Mouse (Mus musculus) common myeloid progenitor, adult 5-6 weeks (primary cell): ENCODE measurements around the gene Siglec1. TPM values are rescaled to one million over a fixed set of nuclear protein-coding genes. Genes with fewer than 3 reads are reported as not detected.
"Not testable (repeated sequence)": the region's sequence is repeated elsewhere in the genome, so short reads cannot be mapped to it uniquely, and the experiment has no call there.

Experiments used
- ATAC-seq: replicated peaks from 2 replicates; pipeline ENCODE4 v1.8.0; 2016; ENCODE audit warnings: low read depth, mild to moderate bottlenecking, moderate TSS enrichment, inconsistent platforms; ENCODE audit not compliant: poor library complexity, severe bottlenecking
- total RNA-seq: library from RNA; stranded (forward); fragments of 200-1000, 187-1606 nt; gene quantifications from 2 replicates; pipeline ENCODE4 v1.2.3, GENCODE M21; 2017

Siglec1 gene
- total RNA-seq = under 0.01 TPM in 1 of 2 replicates, not detected in the other

DNA sequence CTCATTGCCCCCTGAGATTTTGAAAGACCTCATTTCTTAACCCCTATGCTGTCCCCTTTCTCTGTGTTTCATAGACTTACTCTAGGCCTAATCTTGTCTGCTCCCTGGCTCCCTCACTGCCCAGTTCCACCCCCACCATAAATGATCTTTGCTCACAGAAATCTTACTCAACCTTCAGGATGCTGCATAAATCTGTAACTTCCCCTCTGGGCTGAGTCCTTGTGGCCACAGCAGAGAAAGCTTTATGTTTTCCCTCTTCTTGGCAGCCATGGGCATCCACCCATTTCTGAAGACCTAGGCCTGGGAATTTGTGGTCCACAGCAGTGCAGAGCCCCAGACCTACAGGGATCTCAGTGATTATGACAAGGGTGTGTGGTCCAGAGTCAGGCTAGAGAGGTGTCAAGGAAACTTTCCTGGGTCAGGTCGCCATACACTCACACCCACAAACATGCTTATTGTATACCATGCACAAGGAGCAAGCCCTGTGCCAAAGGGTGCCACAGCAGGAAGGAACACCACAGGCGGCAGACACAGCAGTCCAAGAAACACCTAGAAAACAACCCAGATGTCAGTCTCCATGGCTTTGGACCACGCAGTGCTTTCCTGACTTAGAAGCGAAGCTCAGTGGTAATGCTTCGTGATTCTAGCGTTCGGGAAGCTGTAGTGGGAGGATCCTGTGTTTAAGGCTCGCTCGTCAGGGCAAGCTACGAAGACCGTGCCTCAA, at the start of gene Siglec1:
Gene Siglec1 (minus strand): TSS at position 99 of the 724 bp plus-strand sequence.
- 0 out of 2 replicates have a peak, but pooled peaks have one; percentile 18 for ATAC-seq

GRCm38 (mm10) chr2:131135521-131136139, 49.1 kb upstream of the Siglec1 start:
- peak; percentile 92 for ATAC-seq

DNA sequence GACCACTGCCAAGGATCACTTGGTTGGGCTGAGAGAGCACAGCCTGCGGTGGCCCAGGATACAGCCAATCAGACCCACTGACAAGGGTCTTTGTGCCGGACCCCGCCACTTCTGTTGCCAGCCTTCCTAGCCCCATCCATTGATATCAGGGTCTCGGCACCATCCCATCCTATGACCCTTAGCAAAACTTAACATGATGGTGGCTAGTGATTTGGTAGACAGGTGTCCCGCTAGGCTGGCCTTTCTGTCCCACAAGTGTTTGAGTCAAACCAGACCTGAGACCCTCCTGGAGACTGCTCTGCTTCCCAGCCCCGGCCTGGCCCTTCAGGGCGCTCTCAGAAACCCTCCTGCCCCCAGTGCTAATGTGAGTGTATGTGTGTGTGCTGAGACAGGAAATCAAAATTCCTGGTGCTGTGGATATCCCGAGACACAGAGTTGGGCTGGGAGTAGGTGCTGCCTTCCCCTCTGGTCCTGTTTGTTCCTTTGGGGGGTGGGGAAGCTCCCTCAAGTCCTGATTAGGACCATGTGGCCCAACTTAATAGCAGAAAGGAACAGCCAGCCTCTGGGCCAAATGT, 48.3 kb upstream of the Siglec1 start:
- ATAC-seq = no peak

- ATAC-seq = no peak
Observed at GRCm38 (mm10) chr2:131134381-131134780, 47.8 kb upstream of the Siglec1 start.

- no peak for ATAC-seq
Observed at GRCm38 (mm10) chr2:131132930-131133547, 46.5 kb upstream of the Siglec1 start, which contains the start of gene Gm11037. TSS of gene Gm11037 (plus strand) at chr2:131133497.

DNA sequence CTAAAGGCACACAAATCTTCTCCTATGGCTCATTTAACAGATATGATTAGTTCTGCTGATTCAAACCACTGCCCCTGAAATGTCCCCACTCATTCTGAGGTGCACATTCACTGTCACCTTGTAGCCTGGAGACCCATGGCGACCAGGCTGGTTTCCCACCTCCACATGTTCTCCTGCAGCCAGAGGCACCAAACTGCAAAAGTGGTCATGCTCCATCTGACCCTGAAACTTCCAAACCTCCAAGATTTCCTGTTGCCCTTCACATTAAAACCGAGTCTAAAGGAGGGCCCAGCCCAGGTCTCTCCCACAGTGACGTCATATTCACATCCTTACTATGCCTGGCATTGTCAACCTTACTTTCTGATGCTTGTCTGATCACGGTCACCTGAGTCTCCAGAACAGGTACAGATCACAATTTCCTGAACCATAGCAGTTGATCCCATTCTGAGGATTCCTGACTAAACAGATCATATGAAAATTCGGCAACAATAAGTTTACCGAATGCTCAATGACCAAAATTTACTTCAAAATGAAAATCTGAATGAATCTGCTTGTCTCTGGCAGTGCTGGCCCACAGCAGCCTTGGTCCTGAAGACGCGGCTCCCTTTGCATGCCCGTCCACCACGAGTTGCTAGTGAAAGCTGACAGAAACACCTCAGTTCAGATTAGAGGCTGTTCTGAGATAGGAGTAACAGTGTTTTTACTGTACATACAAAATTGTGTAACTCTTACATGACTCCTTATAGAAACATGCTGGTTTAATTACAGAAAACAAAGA, 45.7 kb upstream of the Siglec1 start:
- ATAC-seq = no peak

DNA sequence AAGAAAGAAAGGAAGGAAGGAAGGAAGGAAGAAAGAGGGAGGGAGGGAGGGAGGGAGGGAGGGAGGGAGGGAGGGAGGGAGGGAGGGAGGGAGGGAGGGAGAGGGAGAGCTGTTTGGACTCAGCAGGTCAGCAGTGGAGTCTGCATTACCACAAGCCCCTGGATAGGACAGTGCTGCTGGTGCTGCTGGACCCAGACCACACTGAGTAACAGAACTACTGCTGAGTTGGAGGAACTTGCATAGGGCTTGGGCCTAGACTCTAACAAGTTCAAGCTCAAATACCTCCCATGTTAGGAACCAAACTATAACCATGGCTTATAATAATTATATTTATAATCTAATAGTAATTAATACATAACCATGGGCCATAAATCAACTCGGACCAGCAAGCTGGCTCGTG, 44.3 kb upstream of the Siglec1 start:
- no peak for ATAC-seq

DNA sequence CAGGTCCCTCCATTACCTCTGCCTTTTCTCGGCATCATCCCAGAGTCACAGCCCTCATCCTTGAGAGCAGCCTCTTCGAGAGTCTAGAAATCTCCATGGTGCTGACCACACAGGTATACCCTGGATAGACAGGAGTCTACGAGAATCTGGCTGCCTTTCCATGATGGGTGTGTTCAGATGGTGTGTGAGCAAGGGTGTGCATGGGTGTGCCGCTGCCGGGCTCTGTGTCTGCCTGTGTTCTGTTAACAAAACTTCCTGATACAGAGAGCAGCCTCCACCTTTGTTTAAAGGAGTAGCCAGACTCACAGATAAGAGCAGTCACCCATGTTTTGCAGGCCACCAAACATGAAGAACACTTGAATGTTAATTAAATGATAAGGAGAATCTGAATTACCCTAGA, 43.3 kb upstream of the Siglec1 start:
- ATAC-seq = no peak; the same call in 1 of the 2 replicates

DNA sequence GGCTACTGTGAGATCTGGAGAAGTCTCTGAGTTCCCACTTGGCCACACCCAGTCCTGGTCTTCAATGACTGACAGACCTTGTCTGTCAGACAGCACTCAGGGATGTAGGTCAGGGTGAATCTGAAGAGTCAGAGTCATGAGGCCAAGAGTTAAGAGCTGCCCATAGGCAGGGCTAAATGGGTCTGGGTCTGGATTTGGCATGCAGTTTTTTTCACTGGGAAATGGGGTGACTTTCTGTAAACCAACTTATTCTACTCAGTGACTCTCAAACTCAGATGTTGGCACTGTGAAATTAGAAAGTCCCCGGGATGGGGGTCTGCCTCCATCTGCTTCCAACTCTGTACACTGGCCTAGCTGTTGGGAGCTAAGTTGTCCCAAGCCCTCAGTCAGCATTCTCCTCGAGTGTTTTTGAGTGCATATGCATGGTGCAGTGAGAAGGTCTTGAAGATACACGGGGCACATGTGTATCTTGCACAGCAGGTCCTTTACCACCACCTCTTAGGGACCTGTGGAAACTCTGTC, 42.1 kb upstream of the Siglec1 start:
- ATAC-seq = no peak

- no peak for ATAC-seq
Observed at GRCm38 (mm10) chr2:131128211-131128610, 41.6 kb upstream of the Siglec1 start.

DNA sequence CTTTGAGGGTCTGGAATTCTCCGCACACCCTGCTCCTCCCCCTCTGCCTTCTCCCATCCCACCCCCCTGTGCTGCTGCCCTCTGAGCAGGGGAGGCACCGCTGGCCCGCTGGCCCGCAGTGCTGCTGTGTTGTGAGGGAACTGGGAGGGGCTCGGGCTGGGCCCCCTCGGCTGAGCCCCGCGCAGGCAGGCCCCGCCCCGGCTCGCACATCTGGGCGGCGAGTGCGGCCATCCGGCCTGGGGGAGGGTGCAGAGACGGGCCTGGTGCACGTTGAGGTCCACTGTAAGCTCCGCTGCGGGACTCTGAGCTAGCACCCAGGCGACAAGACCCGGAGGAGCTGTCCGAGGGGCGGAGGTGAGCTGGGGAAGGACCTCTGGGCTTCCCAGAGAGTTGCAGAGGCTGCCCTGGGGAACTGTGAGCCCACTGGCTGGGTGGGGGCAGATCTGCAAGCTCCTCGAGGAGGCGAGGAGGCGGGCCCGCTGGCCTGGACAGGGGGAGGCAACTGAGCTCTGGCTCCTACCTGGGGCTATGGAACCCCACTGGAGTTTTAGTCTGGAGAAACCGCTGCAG, 40.7 kb upstream of the Siglec1 start, which contains the start of gene Hspa12b:
Gene Hspa12b (plus strand): TSS at position 120 of the 570 bp plus-strand sequence.
- peak; percentile 48 for ATAC-seq

DNA sequence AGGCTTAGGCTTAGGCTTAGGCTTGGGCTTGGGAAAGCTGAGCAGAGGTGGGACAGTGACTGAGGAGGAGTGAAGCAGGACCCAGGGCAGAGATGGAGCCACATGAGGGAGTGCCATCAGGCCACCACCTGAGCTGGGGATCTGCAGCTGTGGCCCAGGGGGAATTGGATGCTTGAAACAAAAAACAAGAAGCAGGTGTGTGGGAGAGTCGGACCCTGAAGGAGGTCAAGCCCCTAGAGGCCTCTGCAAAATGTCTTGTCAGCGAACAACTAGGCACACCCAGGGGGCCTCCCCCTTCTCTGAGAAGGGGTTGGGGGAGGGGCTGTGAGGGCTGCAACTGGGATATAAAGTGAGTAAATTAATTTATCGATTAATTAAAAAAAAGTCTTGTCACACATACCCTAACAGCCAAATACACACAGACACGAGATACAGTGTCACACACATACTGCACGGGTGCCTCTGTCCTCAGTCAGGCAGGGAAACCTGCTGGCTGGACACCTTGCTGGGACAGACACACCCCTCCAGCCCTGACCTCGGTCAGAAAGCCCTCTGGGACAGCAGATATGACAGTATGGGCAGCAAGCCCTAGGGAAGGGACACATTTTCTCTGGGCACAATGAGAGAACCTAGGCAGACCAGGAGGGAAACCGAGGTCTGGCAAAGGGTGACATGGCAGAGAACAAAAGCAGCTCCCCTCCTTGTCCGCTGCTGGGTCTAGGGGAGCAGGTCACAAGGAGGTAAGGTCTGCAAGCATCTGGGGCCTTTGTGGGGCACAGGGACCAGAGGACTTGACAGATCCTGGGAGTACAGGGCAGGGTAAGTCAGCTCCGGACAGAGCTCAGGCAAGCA, 39.6 kb upstream of the Siglec1 start:
- no peak for ATAC-seq

- ATAC-seq = no peak
Observed at GRCm38 (mm10) chr2:131125157-131125963, 38.8 kb upstream of the Siglec1 start.

DNA sequence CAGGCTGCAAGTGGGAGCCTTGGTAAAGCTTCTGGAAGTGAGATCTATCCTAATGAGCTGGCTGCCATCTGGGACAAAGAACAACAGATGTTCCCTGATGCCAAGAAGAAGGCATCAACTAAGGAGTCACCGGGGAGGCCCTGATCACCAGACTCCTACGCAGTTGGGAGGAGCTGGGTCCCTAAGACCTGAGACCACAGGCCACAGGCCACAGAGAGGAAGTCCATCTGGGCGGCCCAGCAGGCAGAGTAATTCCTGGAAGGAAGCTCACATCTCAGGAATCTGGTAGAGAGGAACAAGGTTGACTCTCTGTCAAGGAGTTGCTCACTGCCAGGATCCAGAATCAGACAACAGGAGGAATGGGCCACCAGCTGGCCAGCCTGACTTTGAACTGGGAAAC, 37.6 kb upstream of the Siglec1 start:
- peak; percentile 79 for ATAC-seq

DNA sequence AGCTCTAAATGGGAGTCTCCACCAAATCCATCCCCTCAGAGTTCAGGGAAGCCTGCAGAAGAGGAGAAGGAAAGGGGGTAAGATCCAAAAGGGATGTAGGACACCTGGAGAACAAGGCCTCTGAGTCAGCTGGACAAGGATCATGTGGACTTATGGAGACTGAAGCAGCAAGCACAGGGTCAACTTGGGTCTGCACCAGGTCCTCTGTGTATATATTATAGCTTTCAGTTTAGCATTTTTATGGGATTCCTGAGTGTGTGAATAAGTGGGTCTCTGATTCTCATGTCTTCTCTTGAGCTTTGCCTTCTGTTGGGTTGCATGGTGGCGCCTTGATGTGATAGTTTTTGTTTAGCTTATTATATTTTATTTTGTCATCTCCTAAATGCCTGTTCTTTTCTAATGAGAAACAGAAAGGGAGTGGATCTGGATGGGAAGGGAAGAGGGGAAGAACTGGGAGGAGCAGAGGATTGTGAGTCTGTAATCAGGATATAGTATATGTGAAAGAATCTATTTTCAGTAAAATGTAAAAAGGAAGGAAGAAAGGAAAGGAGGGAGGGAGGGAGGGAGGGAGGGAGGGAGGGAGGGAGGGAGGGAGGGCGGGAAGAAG, 32.5 kb upstream of the Siglec1 start:
- ATAC-seq = no peak

DNA sequence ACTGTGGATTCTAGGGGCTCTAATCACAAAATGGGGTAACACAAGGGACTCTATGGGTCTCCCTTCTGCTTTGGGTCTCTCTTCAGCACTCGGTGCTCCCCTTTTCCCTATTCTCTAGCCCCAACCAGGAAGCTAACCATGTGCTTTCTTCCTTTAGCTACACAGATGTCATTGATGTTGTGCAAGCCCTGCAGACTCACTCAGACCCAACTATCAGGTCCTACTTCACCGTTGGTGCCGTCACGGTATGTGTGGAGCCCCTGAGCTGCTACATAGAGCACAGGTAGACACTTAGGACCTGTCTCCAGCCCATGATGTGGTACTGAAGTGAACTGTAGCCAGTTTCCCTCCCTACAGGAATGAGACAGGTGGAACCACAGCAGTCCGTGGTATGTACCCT, 19.4 kb upstream of the Siglec1 start:
- no peak for ATAC-seq

DNA sequence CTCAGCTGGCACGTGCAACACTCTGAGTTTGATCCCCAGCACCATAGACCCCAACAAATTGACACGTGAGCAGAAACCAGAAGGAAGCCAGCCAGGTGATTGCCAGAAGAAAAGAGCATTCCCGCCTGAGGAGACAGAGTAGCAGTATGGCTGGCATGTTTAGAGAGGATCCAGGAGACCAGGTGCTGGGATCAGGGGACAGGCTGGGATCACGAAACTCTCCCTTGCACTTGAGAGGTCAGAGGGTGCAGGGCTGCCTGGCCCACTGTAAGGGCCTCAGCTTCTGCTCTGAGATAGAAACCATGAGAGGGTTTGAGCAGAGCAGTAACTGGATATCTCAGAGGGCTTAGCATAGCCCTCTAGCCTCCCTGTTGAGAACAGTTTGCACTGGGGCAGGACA, 18.5 kb upstream of the Siglec1 start:
- ATAC-seq = not testable (repeated sequence)
